Mouse (Mus musculus) cerebellum, adult 11-12 months (tissue): Measurements from ENCODE around the gene Atp11b.

Experiments used
- DNase-seq: peaks from one replicate; pipeline ENCODE4 v3.0.0; 2022

Atp11b gene

DNA sequence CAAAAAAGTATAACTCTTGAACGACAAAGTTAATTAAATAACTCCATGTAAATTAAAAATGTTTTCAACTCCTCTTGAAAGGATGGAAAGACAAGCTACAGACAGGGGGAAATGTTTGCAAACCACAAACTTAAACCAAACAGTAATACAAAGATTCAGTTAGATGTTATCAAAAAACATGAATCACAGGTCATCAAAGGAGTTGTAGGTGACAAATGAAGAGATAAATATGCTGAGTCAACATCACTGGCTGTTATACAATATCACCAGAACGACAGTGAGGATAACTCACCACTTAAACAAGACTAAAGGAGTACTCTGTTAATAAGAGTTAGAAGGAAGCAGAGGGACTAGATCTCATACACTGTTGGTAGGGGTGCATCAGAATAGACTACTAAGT lies 48.1 kb downstream of the Atp11b start:
- no peak for DNase-seq

DNA sequence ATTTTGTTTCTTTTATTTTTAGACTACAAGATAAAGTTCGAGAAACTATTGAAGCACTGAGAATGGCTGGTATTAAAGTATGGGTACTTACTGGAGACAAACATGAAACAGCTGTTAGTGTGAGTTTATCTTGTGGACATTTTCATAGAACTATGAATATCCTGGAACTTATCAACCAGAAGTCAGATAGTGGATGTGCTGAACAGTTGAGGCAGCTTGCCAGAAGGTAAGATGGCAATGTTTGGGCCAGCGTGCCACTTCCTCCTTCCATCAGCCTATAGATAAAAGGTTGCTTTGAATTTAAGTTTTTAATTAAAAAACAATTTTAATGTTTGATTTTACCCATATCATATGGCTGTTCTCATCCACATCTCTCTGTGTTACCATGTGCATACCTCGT lies 66.0 kb downstream of the Atp11b start:
- no peak for DNase-seq

DNA sequence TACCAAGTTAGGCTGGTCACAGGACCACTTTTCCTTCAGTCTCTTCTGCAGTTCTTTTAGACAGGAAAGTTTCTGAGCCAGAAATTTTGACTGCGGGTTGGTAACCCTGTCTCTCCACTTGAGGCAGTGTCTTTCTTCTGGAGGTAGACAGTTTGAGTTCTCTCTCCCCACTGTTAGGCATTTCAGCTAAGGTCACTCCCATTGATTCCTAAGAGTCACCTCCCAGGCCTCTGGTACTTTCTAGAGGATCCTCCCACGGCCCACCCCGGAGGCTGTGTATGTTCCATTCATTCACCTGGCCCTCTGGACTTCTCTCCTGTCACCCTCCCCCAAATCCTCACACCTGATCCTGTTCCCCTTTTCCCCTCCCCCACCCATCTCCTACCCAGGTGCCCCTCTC lies 68.1 kb downstream of the Atp11b start:
- DNase-seq: no peak

DNA sequence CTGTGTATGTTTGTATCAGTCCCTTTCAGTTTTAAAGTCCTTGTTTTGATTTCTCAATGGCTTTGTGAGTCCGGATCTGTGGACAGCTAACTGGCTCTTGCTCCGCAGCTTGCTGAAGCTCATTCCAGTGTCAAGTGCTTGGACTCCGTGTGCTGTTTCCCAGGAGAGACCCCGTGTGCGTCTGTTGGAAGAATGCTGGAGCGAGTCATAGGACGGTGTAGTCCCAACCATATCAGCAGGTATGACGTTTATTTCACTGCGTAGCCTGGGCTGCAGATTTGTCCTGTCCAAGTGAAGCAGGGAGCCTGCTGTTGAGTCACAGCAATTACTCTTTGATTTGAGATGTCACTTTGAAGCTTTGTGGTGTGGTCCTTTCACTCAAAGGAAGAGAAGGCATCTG lies 95.4 kb downstream of the Atp11b start:
- no peak for DNase-seq

DNA sequence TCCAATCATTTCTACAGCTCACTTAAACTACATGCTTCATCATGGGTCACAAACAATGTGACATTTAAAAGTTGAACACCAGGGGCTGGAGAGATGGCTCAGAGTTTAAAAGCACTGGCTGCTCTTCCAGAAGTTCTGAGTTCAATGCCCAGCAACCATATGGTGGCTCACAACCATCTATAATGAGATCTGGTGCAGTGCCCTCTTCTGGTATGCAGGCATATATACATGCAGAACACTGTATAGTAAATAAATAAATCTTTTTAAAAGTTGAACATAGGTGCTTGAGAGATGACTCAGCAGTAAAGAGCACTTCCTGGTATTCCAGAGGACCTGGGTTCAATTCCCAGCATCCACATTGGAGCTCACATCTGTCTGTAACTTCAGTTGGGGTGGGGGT lies 129.4 kb downstream of the Atp11b start:
- no peak for DNase-seq

DNA sequence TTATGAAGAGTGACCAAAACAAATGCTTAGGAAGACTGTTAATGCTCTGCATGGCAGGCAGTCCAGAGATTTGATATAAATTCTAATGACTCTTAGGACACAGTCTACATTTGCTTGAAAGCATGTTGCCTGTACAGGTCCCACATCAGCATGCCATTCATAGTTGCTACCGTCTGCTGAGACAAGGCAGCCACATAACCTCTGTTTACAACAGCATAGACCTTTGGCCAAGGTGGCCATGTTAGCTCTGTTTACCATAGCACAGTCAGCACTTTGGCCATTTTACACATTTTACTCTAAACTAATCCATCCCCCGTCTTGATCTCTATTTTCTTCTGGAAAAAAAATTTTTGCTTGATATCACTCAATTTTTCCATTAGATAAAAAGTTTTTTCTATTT lies 135.6 kb downstream of the Atp11b start:
- DNase-seq: no peak

DNA sequence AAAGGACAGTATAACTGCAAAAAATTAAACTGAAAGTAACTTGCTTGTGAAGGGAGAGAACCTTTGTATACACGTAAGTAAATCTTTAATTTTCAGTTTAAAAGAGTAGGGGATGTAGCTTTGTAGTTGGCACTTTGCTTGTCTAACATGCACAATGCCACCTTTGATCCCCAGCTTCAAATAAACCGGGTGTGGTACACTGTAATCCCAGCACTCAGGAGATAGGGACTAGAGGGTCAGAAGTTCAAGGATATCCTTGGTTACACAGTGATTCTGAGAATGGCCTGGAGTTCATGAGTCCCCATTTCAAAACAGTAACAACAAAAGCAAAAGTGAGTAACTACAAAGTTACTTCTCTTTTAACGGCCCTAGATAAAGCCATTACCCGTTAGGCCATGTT lies 137.2 kb downstream of the Atp11b start:
- no peak for DNase-seq

DNA sequence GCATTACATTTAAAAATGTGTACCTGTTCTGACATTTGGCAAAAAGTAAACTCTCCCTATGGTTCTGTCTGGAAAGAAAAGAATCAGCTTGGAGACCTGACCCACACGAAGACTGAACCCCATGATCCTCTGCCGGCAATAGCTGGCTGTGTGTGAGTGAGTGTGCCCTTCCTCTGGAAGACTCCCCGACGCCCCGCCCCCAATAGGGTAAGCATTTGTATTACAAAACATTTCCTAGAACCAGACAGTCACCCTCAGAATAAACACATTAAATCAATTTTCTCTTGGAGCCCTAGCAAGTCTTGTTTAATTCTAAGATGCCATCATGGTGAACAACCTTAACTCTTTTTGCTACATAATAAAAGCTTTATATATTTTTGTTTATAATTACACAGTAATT lies 139.2 kb downstream of the Atp11b start:
- DNase-seq: no peak

DNA sequence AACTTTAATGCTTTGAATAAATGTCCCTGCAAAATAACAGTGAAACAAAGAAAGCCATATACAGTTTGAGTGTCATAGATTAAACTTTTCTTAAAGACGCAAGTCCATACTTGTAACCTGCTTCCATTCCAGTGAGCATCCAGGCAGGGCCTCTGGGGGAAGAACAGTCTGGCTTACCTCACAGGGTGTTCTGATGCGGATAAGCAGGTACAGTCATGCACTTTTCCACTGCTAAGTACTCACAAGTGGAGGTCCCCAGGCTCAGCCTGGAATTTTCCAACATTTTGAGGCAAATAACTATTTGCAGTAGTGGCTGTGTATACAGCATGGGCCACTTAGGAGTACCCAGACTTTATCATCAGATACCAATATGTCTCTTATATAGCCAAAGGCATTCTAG lies 144.0 kb downstream of the Atp11b start:
- no peak for DNase-seq

DNA sequence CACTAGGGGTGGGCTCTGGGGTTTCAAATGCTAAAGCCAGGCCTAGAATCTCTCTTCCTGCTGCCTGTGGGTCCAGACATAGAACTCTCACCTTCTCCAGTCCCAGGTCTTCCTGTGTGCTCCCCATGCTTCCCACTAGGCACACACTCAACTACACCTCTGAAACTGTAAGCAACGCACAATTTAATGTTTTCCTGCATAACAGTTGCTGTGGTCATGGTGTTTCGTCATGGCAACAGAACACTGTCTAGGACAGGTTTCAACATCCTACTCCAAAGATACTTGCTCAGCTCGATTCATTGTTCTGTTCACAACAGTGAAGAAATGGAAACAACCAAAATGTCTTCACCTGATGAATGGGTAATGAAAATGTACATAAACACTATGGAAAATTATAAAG lies 145.2 kb downstream of the Atp11b start:
- DNase-seq: no peak

DNA sequence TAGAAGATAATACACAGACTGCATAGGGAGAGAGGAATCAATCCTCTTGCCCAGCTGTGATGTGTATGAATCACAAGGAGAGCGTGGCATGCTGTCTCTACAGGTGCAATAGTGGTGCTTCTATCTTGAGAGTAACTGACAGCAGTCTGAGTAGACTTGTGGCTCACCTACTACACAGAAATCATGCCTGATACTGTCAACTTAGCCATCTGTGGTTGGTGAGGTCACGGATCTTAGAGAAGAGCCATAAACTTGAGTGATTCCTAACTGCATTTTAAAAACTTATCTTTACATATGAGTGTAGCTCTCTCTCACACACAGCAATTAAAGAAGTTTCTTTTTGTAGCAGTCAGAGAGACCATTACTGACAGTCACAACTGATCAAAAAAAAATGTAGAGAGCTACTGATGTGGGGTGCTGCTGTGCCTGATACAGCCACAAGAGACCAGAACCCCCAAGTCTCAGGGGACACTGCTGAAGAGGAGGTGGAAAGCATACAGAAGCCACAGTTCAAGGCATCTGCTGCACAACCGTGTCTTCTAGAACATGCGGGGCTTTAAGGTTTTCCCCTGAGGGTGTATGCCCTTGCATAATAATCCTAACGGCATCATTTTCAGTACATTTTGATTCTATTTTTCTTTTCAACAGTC lies 146.8 kb downstream of the Atp11b start:
- DNase-seq: no peak
